Mouse (Mus musculus): ENCODE results near the gene 1110008P14Rik.

1110008P14Rik gene

DNA sequence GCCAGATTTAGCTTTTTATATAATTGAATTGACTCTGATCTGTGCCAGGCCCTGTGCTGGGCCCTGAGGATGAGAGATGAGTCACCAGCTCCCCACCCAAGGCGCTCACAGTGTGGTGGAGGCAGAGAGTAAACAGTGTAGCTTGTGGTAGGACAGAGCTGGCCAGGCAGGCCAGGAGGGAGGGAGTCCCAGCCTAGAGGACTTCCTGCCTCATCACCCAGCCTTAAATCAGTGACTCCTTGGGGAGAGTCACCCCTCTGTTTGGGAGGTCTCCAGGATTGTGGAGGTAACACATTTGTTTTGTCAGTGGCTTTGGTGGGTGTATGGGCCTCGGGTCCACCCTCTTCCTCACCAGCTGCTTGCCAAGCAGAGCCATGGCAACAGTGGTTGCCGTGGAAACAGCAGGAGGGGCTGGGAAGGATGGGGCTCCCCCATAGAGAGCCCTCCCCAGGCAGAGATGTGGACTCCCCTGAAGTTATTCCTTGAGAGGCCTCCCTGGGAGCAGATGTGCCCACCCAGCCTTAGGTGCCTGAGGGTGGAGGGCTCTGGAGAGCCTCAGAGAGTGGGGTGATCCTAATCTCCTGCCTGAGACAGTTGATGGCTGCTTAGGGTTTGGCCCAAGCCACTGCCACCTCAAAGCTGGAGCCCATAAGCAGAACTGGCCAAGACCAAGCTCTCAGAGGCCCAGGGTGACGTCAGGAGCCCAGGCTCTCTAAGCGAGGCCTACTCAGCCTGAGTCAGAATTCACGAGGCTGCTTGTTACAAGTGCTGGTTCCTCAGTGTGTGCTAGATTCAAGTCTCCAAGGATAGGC, 39.0 kb downstream of the 1110008P14Rik start:
- CTCF ChIA-PET = no interaction called here

DNA sequence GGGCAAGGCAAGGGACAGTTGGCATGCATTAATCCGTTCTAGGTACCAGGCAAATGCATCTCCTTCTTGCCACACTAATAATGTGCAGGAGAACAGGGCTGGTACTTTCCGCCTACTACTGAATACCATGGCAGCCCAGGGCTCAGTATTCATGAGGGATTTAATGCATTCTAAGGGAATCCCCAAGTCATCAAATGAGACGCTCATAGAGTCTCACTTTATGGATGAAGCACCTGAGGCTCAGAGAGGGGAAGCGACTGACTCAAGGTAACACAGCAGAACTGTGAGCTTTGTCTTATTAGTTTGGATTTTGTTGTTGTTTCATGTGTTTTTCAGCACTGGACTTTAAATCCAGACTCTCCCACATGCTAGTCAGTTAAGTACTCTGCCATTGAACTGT, 39.7 kb downstream of the 1110008P14Rik start:
- CTCF ChIA-PET = no interaction called here

DNA sequence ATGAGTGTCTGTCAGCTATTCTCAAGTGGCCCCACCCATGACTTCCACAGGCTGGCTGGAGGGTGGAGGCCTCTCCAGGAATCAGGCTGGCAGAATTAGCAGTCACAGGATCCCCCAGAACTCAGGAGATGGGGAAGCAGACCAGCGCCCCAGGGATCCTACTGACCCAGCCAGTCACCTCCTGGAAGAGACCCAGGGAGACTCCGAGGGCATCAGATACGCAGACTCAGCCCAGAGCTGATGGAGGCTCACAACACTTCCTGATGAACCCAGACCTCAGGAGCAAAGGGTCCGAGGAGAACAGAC, 40.2 kb downstream of the 1110008P14Rik start:
- CTCF ChIA-PET = no interaction called here

DNA sequence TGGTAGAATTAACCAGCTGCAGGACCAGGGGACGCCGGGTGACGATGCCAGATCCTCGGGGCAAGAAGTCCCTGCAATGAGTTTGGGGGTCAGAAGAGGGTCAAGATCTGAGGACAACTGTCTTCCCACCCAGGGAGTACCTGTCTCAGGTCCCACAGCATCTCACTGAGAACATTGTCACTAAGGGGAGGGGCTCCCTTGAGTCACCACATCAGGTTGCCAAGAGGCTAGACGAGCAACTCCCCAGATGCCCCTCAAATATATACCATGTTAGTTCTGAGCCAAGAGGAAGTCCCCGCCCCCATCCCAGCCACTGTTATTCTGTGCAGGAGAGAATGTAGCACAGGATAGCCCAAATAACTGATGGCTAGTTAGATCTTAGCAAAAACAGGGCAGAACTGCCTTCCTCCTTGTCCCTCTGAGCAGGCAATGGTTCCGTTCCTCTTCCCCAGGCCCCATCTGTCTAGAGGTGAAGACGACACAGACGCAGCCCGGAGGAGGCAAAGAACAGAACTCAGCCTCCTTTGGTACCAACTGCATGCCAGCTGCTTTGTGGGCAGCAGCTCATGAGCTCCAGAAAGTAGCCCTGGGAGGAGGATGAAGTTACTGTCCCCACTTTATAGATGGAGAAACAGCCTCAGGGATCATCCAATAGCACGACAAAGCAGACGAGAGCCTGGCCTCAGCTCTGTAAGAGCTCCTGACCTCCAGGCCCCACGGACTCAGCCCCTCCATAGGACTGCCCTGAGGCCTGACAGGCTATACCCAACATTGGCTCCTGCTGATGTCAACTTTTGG, 40.7 kb downstream of the 1110008P14Rik start:
- CTCF ChIA-PET = no interaction called here

GRCm38 (mm10) chr2:32339912-32340642, 41.7 kb downstream of the 1110008P14Rik start:
- CTCF ChIA-PET = interaction anchor here (0.6 kb wide), 1 partner anchor 22 kb away, joined by 8 read pairs; no protein-coding TSS in a partner anchor

DNA sequence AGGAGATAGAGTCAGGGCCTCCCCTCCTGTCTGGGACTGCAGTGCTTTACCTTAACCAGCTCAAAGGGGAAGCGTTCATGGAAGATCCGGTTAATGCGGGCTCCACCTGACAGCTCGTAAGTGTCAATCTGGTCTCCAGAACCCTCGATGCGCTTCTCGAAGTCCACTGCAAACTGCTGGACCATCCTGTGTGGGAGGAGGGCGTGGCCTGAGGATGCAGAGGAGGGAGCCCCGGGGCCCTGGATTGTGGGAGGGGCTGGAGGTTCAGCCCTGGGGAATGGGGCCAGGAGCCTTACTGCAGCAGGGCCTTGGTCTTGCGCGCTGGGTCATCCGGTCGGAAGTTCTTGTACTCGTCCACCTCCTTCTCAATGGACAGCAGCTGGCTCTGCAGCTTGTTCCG, 45.9 kb downstream of the 1110008P14Rik start:
- CTCF ChIA-PET = interaction anchor here (0.5 to 0.7 kb wide), 3 partner anchors 20 to 166 kb away, joined by 3 to 4 read pairs (median 3); no protein-coding TSS in a partner anchor

DNA sequence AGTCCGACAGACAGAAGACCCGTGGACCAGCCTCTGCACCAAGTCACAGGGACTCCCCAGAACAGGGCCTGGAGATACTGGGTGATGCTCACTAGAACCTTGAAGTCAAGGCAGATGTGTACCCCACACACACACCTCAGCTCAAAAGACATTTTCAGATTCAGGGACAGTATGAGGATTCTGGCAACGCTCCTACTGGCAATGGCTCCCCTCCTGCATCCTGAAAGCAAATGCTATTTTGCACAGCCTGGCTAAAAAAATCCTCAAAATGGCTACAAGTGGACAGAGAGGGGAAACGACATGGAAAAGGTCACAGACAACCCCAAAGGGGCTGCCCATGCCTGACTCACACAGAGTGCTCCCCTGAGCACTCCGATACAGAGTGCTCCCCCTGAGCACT, 49.6 kb downstream of the 1110008P14Rik start:
- CTCF ChIA-PET = no interaction called here

DNA sequence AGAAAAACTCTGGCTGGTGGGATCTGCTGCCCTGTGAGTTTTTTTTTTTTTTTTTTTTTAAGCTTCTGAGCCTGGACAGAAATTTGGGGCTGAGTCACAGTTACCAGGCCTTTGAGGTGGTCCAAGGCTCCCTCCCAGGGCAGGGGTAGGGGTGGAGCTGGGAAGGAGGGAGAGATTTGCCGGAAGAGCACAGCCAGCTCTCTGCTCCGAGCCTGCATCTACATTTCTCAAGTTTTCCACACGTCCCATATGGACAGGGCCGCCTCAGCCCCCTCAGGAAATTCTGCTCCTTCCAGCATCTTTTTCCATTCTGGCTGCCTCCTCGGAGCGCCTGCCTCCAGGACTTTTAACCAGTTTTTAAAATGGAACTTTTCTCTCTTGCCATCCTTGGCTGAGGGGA, 52.2 kb downstream of the 1110008P14Rik start:
- CTCF ChIA-PET = no interaction called here

DNA sequence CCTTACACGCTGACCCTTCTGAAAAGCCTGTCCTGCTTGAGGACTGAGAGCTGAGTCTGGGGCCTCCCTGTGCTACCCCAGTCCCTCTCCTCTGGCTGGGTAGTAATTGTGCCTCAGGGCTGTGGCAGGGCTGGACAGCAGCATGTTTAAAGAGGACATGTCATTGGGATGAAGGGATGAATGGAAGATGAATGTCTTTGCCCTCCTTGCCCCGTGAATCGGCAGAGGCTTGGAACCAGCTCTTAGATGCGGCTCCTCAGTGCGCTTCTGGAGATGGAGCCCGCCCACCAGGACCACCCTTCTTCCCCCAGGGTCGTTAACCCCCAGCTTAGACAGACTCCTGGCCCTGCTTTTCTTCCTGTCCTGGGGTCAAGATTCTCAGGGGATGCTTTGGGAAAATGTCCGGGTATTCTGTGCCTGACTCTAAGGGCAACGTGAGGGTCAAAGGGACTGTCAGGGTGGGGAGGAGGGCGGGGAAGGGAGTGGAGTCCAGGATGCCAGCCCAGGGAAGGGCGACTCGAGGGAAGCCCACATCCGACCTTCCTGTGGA, 52.8 kb downstream of the 1110008P14Rik start:
- CTCF ChIA-PET = no interaction called here

GRCm38 (mm10) chr2:32327200-32327599, 54.5 kb downstream of the 1110008P14Rik start:
- CTCF ChIA-PET = no interaction called here

Data from spleen, embryonic (tissue).